Mouse (Mus musculus) limb, embryonic 14.5 days (tissue): Measurements from ENCODE around the gene Zfp622. TPM values are rescaled to one million over a fixed set of nuclear protein-coding genes. Genes with fewer than 3 reads are reported as not detected.

Experiments used
- ATAC-seq: fragments of 200-750 bp; cut with Nextera tagmentation; 2 replicates; pipeline ENCODE4 v1.8.0; 2017; ENCODE audit warnings: low read depth, moderate number of reproducible peaks, moderate TSS enrichment; ENCODE audit not compliant: low FRiP score
- DNase-seq: peaks from one replicate; pipeline ENCODE4 v3.0.0-alpha.2; 2015; ENCODE audit warnings: low spot score
- H3K27ac ChIP-seq: fragments of 300-500 bp; sonication (generic); replicated peaks from 2 replicates; pipeline ENCODE4 v1.5.1; 2014; ENCODE audit warnings: low read depth, mild to moderate bottlenecking, low read length, moderate library complexity, mixed read lengths
- H3K27me3 ChIP-seq: fragments of 300-500 bp; sonication (generic); 2 replicates; pipeline ENCODE4 v1.6.1; 2014; ENCODE audit warnings: low read length, mixed read lengths; ENCODE audit not compliant: control insufficient read depth, insufficient read depth
- H3K36me3 ChIP-seq: fragments of 300-500 bp; sonication (generic); 2 replicates; pipeline ENCODE4 v1.6.1; 2014; ENCODE audit warnings: mild to moderate bottlenecking, low read length, moderate library complexity, mixed read lengths; ENCODE audit not compliant: control insufficient read depth, insufficient read depth
- H3K4me1 ChIP-seq: fragments of 300-500 bp; sonication (generic); 2 replicates; pipeline ENCODE4 v1.6.1; 2014; ENCODE audit warnings: antibody characterized with exemption, low read length, mixed read lengths; ENCODE audit not compliant: control insufficient read depth, insufficient read depth
- H3K4me2 ChIP-seq: fragments of 300-500 bp; sonication (generic); replicated peaks from 2 replicates; pipeline ENCODE4 v1.6.1; 2014; ENCODE audit warnings: low read depth, mild to moderate bottlenecking, low read length, moderate library complexity; ENCODE audit not compliant: severe bottlenecking
- H3K4me3 ChIP-seq: fragments of 300-500 bp; sonication (generic); replicated peaks from 2 replicates; pipeline ENCODE4 v1.5.1; 2014; ENCODE audit warnings: low read length
- H3K9ac ChIP-seq: fragments of 300-500 bp; sonication (generic); 2 replicates; pipeline ENCODE4 v1.6.1; 2014; ENCODE audit warnings: mild to moderate bottlenecking, low read depth, low read length, moderate library complexity; ENCODE audit not compliant: severe bottlenecking
- H3K9me3 ChIP-seq: fragments of 300-500 bp; sonication (generic); 2 replicates; pipeline ENCODE4 v1.6.1; 2016; ENCODE audit warnings: low read length; ENCODE audit not compliant: control insufficient read depth
- POLR2A ChIP-seq: fragments of 200-500 bp; IDR thresholded peaks from 2 replicates; pipeline ENCODE4 v1.8.0; 2012; ENCODE audit warnings: inconsistent platforms, mild to moderate bottlenecking, moderate library complexity, borderline replicate concordance; ENCODE audit not compliant: insufficient read depth, insufficient read length; ENCODE audit errors: extremely low read depth
- WGBS: fragments of 180-500 bp; shearing (Covaris S2); extraction: QIAGEN DNeasy Blood & Tissue Kit; methylation state at CpG from one replicate; pipeline ENCODE4 v1.1.7; 2014; 5-methylcytosine and 5-hydroxymethylcytosine counted together
- polyA plus RNA-seq, 2 experiments: library from polyadenylated mRNA; depleted of rRNA in 1 of 2; stranded (reverse) in 1 of 2; unstranded in 1 of 2; fragments of >200 nt; fragmentation: Nextera tagmentation in 1 of 2; extraction: Ambion mirVana in 1 of 2; gene quantifications; 2 replicates each; pipeline versions ENCODE4 v1.2.1 to v1.2.3; 2012 to 2014

Gene Zfp622
- polyA plus RNA-seq, 2 experiments, result 27.8 to 34.5 TPM

GRCm38 (mm10) chr15:25942415-25942814 is 41.8 kb upstream of the Zfp622 start:
- no peak for ATAC-seq
- TF ChIP-seq POLR2A, result no peak
- no peak overlapping the region for H3K4me3 ChIP-seq
- H3K36me3 ChIP-seq, result no peaks in the 10 kb centered on the region
- H3K9ac ChIP-seq, result no peak overlapping the region
- H3K9me3 ChIP-seq, result no peaks in the 10 kb centered on the region
- no peak overlapping the region for H3K4me2 ChIP-seq
- no peaks in the 10 kb centered on the region for H3K27me3 ChIP-seq
- DNase-seq, result no peak
- H3K4me1 ChIP-seq, result no peaks in the 10 kb centered on the region
- no peak overlapping the region for H3K27ac ChIP-seq
- WGBS, result 75% methylated on average over 4 of the region's 4 CpGs

GRCm38 (mm10) chr15:25943386-25944137 is 40.6 kb upstream of the Zfp622 start:
- no peak for ATAC-seq
- no peaks in the 10 kb centered on the region for H3K27me3 ChIP-seq
- H3K36me3 ChIP-seq, result no peaks in the 10 kb centered on the region
- H3K9ac ChIP-seq, result no peak overlapping the region
- DNase-seq, result no peak
- no peaks in the 10 kb centered on the region for H3K9me3 ChIP-seq
- no peak overlapping the region for H3K4me3 ChIP-seq
- H3K4me2 ChIP-seq, result no peak overlapping the region
- H3K27ac ChIP-seq, result no peak overlapping the region
- TF ChIP-seq POLR2A, result no peak
- H3K4me1 ChIP-seq, result no peaks in the 10 kb centered on the region
- WGBS, result 86% methylated on average over 15 of the region's 15 CpGs

- Histone ChIP-seq H3K4me2 (no peak overlapping the region), H3K9ac (no peak overlapping the region), H3K27me3 (no peaks in the 10 kb centered on the region), H3K36me3 (no peaks in the 10 kb centered on the region), H3K4me3 (no peak overlapping the region), H3K9me3 (no peaks in the 10 kb centered on the region), H3K4me1 (no peaks in the 10 kb centered on the region), H3K27ac (no peak overlapping the region)
- WGBS, result 72% methylated on average over 8 of the region's 8 CpGs
- DNase-seq (no peak), ATAC-seq (no peak)
- no peak for TF ChIP-seq POLR2A
These were observed 38.9 kb upstream of the Zfp622 start for GRCm38 (mm10) chr15:25945224-25945623.

DNA sequence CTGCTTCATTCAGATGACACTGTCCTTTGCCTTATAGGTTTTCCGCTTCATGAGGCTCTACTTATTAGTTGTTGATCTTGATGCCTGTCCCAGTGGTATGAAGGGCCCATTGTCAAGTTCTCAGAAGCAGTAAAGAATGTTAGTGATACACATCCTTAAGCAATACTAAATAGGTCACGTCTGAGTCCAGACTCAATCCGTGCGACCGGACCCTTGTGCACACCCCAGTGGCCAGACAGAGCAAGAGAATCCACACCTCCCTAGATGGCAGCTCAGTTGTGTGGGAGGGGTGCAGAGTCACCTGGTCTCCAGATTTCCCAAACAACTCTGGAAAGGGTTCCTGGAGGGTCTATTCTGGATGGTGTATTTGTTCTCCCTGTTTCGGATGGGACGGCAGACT is 37.7 kb upstream of the Zfp622 start:
- Histone ChIP-seq H3K9me3 (no peaks in the 10 kb centered on the region), H3K4me3 (no peak overlapping the region), H3K36me3 (no peaks in the 10 kb centered on the region), H3K4me1 (no peaks in the 10 kb centered on the region), H3K27ac (no peak overlapping the region), H3K27me3 (no peaks in the 10 kb centered on the region), H3K4me2 (no peak overlapping the region), H3K9ac (no peak overlapping the region)
- ATAC-seq, result no peak
- no peak for TF ChIP-seq POLR2A
- no peak for DNase-seq
- WGBS, result 92% methylated on average over 7 of the region's 7 CpGs

- Histone ChIP-seq H3K4me1 (no peaks in the 10 kb centered on the region), H3K27ac (no peak overlapping the region), H3K4me2 (no peak overlapping the region), H3K27me3 (no peaks in the 10 kb centered on the region), H3K9me3 (no peaks in the 10 kb centered on the region), H3K36me3 (no peaks in the 10 kb centered on the region), H3K9ac (no peak overlapping the region), H3K4me3 (no peak overlapping the region)
- no peak for ATAC-seq
- DNase-seq, result no peak
- no peak for TF ChIP-seq POLR2A
- 70% methylated on average over 8 of the region's 8 CpGs for WGBS
These were observed 36.8 kb upstream of the Zfp622 start for GRCm38 (mm10) chr15:25947383-25947782.
